Mouse (Mus musculus) gastrocnemius, postnatal 10 days (tissue): Measurements from ENCODE around the gene Tmem37. TPM values are rescaled to one million over a fixed set of nuclear protein-coding genes. Genes with fewer than 3 reads are reported as not detected.

Source experiments
- DNase-seq: peaks from one replicate; pipeline ENCODE4 v3.0.0; 2021; ENCODE audit warnings: mixed read lengths
- total RNA-seq, 2 experiments: library from RNA; stranded (reverse); gene quantifications; 2 replicates each; pipeline ENCODE4 v1.2.3; 2021

Gene Tmem37
- total RNA-seq, 2 experiments from 2014 or later, result 8.7 to 12.6 TPM

GRCm38 (mm10) chr1:120093482-120094134 lies 19.7 kb upstream of the Tmem37 start:
- DNase-seq, result peak; percentile 90

GRCm38 (mm10) chr1:120090880-120091570 lies 17.2 kb upstream of the Tmem37 start:
- no peak for DNase-seq

- DNase-seq, result no peak
Measured at GRCm38 (mm10) chr1:120089180-120089579, 15.3 kb upstream of the Tmem37 start.

- DNase-seq, result no peak
Measured at GRCm38 (mm10) chr1:120086644-120087043, 12.8 kb upstream of the Tmem37 start.

- DNase-seq, result no peak
Measured at GRCm38 (mm10) chr1:120085696-120086095, 11.8 kb upstream of the Tmem37 start.

- no peak for DNase-seq
Measured at GRCm38 (mm10) chr1:120083921-120084517, 10.1 kb upstream of the Tmem37 start.

- no peak for DNase-seq
Measured at GRCm38 (mm10) chr1:120082957-120083585, 9.2 kb upstream of the Tmem37 start.

GRCm38 (mm10) chr1:120080632-120081031 lies 6.8 kb upstream of the Tmem37 start:
- DNase-seq, result no peak

- DNase-seq, result no peak
Measured at GRCm38 (mm10) chr1:120077746-120078410, 4.0 kb upstream of the Tmem37 start.

- no peak for DNase-seq
Measured at GRCm38 (mm10) chr1:120075507-120075906, 1.6 kb upstream of the Tmem37 start.

GRCm38 (mm10) chr1:120074931-120075330 lies 1.1 kb upstream of the Tmem37 start:
- no peak for DNase-seq

GRCm38 (mm10) chr1:120074307-120074702 lies 431 bp upstream of the Tmem37 start:
- no peak for DNase-seq

- DNase-seq, result peak; percentile 57
Measured at GRCm38 (mm10) chr1:120072900-120073299, 974 bp downstream of the Tmem37 start.

GRCm38 (mm10) chr1:120071133-120071532 lies 2.7 kb downstream of the Tmem37 start:
- DNase-seq, result no peak

- no peak for DNase-seq
Measured at GRCm38 (mm10) chr1:120070168-120070567, 3.7 kb downstream of the Tmem37 start.

- no peak for DNase-seq
Measured at GRCm38 (mm10) chr1:120069120-120069519, 4.8 kb downstream of the Tmem37 start.

- no peak for DNase-seq
Measured at GRCm38 (mm10) chr1:120066625-120067024, 7.2 kb downstream of the Tmem37 start.

GRCm38 (mm10) chr1:120066159-120066558 lies 7.7 kb downstream of the Tmem37 start:
- DNase-seq, result no peak

GRCm38 (mm10) chr1:120064036-120064682 lies 9.7 kb downstream of the Tmem37 start:
- DNase-seq, result no peak

- DNase-seq, result no peak
Measured at GRCm38 (mm10) chr1:120062231-120062630, 11.6 kb downstream of the Tmem37 start.

GRCm38 (mm10) chr1:120060687-120061086 lies 13.2 kb downstream of the Tmem37 start:
- DNase-seq, result no peak
